Mouse (Mus musculus): ENCODE results near the gene Mtus2. TPM values are rescaled to one million over a fixed set of nuclear protein-coding genes. Genes with fewer than 3 reads are reported as not detected.
A peak's percentile ranks its signal among the peaks of the same experiment; 100 is the strongest.
"Not testable (repeated sequence)": the region's sequence is repeated elsewhere in the genome, so short reads cannot be mapped to it uniquely, and the experiment has no call there.

Mtus2 gene
- polyA plus RNA-seq, 1 experiment from 2014 or later: 27.7 TPM

GRCm38 (mm10) chr5:148159328-148159727 lies 202.2 kb downstream of the Mtus2 start:
- H3K36me3 ChIP-seq (ENCODE audit: control insufficient read depth, insufficient read depth, low read length): no peaks in the 10 kb centered on the region
- no peak overlapping the region for H3K4me3 ChIP-seq (ENCODE audit: low read depth, low read length)
- WGBS: 63% methylated on average over 8 of the region's 8 CpGs
- H3K9ac ChIP-seq (ENCODE audit: low read length): no peak overlapping the region
- no peak overlapping the region for H3K27ac ChIP-seq (ENCODE audit: low read depth)
- no peak overlapping the region for H3K4me2 ChIP-seq (ENCODE audit: low read length)
- H3K4me1 ChIP-seq (replicated peaks; ENCODE audit: control insufficient read depth, insufficient read depth, low read length): no peaks in the 10 kb centered on the region
- ATAC-seq (replicated peaks; ENCODE audit: low FRiP score, low TSS enrichment, low read depth) (no peak), DNase-seq (ENCODE audit: low spot score) (no peak)
- no peaks in the 10 kb centered on the region for H3K27me3 ChIP-seq (replicated peaks; ENCODE audit: control insufficient read depth, insufficient read depth, low read length)
- H3K9me3 ChIP-seq (ENCODE audit: control insufficient read depth, low read length): no peaks in the 10 kb centered on the region

GRCm38 (mm10) chr5:148160529-148161154 lies 203.5 kb downstream of the Mtus2 start:
- Histone ChIP-seq H3K27ac (ENCODE audit: low read depth) (no peak overlapping the region), H3K27me3 (replicated peaks; ENCODE audit: control insufficient read depth, insufficient read depth, low read length) (no peaks in the 10 kb centered on the region), H3K4me3 (ENCODE audit: low read depth, low read length) (no peak overlapping the region), H3K4me2 (ENCODE audit: low read length) (no peak overlapping the region), H3K9me3 (ENCODE audit: control insufficient read depth, low read length) (no peaks in the 10 kb centered on the region), H3K4me1 (replicated peaks; ENCODE audit: control insufficient read depth, insufficient read depth, low read length) (no peaks in the 10 kb centered on the region), H3K36me3 (ENCODE audit: control insufficient read depth, insufficient read depth, low read length) (no peaks in the 10 kb centered on the region), H3K9ac (ENCODE audit: low read length) (no peak overlapping the region)
- 75% methylated on average over 17 of the region's 17 CpGs for WGBS
- no peak for ATAC-seq (replicated peaks; ENCODE audit: low FRiP score, low TSS enrichment, low read depth)
- DNase-seq (ENCODE audit: low spot score): no peak

- ATAC-seq (replicated peaks; ENCODE audit: low FRiP score, low TSS enrichment, low read depth): no peak
Measured at GRCm38 (mm10) chr5:148165111-148165510, 208.0 kb downstream of the Mtus2 start.

DNA sequence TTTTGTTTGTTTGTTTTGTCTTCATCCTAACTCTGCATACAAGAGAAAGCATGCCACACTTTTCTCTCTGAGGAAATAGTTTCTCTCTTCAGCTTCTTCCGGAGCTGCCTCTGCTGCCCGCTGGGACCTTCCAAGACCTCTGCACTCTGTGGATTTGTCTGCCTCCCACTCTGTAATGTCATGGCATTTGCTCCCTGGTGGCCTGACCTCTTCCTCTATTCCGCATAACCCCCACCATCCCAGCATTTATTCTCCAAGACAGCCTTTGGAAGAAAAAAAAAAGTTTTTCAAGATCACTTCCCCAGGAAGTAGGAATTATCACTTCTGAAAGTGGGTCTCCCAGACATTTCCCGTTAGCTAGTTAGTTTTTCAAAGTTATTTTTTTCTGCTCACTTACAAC lies 218.0 kb downstream of the Mtus2 start:
- ATAC-seq (replicated peaks; ENCODE audit: low FRiP score, low TSS enrichment, low read depth) (no peak), DNase-seq (ENCODE audit: low spot score) (no peak)
- WGBS: 51% methylated on average over 4 of the region's 4 CpGs
- no peaks in the 10 kb centered on the region for H3K36me3 ChIP-seq (ENCODE audit: control insufficient read depth, insufficient read depth, low read length)
- H3K4me2 ChIP-seq (ENCODE audit: low read length): no peak overlapping the region
- H3K9ac ChIP-seq (ENCODE audit: low read length): no peak overlapping the region
- peaks cover 4% of the 10 kb centered on the region; the same call in 1 of the 2 replicates for H3K9me3 ChIP-seq (ENCODE audit: control insufficient read depth, low read length)
- no peak overlapping the region for H3K27ac ChIP-seq (ENCODE audit: low read depth)
- no peak overlapping the region for H3K4me3 ChIP-seq (ENCODE audit: low read depth, low read length)
- H3K4me1 ChIP-seq (replicated peaks; ENCODE audit: control insufficient read depth, insufficient read depth, low read length): no peaks in the 10 kb centered on the region
- H3K27me3 ChIP-seq (replicated peaks; ENCODE audit: control insufficient read depth, insufficient read depth, low read length): no peaks in the 10 kb centered on the region

More at GRCm38 (mm10) chr5:148165111-148165510, 208.0 kb downstream of the Mtus2 start:
- Histone ChIP-seq H3K4me1 (replicated peaks; ENCODE audit: control insufficient read depth, insufficient read depth, low read length) (no peaks in the 10 kb centered on the region), H3K9me3 (ENCODE audit: control insufficient read depth, low read length) (no peaks in the 10 kb centered on the region), H3K27ac (ENCODE audit: low read depth) (no peak overlapping the region), H3K9ac (ENCODE audit: low read length) (no peak overlapping the region), H3K27me3 (replicated peaks; ENCODE audit: control insufficient read depth, insufficient read depth, low read length) (no peaks in the 10 kb centered on the region), H3K4me2 (ENCODE audit: low read length) (no peak overlapping the region), H3K36me3 (ENCODE audit: control insufficient read depth, insufficient read depth, low read length) (no peaks in the 10 kb centered on the region), H3K4me3 (ENCODE audit: low read depth, low read length) (no peak overlapping the region)
- 84% methylated on average over 1 of the region's 1 CpGs for WGBS
- no peak for DNase-seq (ENCODE audit: low spot score)

GRCm38 (mm10) chr5:148175742-148176426 lies 218.8 kb downstream of the Mtus2 start:
- 73% methylated on average over 4 of the region's 4 CpGs for WGBS
- no peak for ATAC-seq (replicated peaks; ENCODE audit: low FRiP score, low TSS enrichment, low read depth)
- no peak overlapping the region for H3K27ac ChIP-seq (ENCODE audit: low read depth)
- H3K4me1 ChIP-seq (replicated peaks; ENCODE audit: control insufficient read depth, insufficient read depth, low read length): no peaks in the 10 kb centered on the region; the same call in 1 of the 2 replicates
- H3K9ac ChIP-seq (ENCODE audit: low read length): no peak overlapping the region
- H3K9me3 ChIP-seq (ENCODE audit: control insufficient read depth, low read length): peaks cover 4% of the 10 kb centered on the region; the same call in 1 of the 2 replicates
- no peak overlapping the region for H3K4me2 ChIP-seq (ENCODE audit: low read length)
- no peak overlapping the region for H3K4me3 ChIP-seq (ENCODE audit: low read depth, low read length)
- H3K36me3 ChIP-seq (ENCODE audit: control insufficient read depth, insufficient read depth, low read length): no peaks in the 10 kb centered on the region
- no peak for DNase-seq (ENCODE audit: low spot score)
- H3K27me3 ChIP-seq (replicated peaks; ENCODE audit: control insufficient read depth, insufficient read depth, low read length): no peaks in the 10 kb centered on the region

GRCm38 (mm10) chr5:148176539-148176938 lies 219.4 kb downstream of the Mtus2 start:
- H3K27me3 ChIP-seq (replicated peaks; ENCODE audit: control insufficient read depth, insufficient read depth, low read length); DNase-seq (ENCODE audit: low spot score); H3K9ac ChIP-seq (ENCODE audit: low read length); H3K4me3 ChIP-seq (ENCODE audit: low read depth, low read length); H3K36me3 ChIP-seq (ENCODE audit: control insufficient read depth, insufficient read depth, low read length); ATAC-seq (replicated peaks; ENCODE audit: low FRiP score, low TSS enrichment, low read depth); H3K4me2 ChIP-seq (ENCODE audit: low read length); H3K27ac ChIP-seq (ENCODE audit: low read depth); H3K4me1 ChIP-seq (replicated peaks; ENCODE audit: control insufficient read depth, insufficient read depth, low read length); H3K9me3 ChIP-seq (ENCODE audit: control insufficient read depth, low read length): not testable (repeated sequence)
- 92% methylated on average over 8 of the region's 8 CpGs for whole genome bisulfite sequencing

DNA sequence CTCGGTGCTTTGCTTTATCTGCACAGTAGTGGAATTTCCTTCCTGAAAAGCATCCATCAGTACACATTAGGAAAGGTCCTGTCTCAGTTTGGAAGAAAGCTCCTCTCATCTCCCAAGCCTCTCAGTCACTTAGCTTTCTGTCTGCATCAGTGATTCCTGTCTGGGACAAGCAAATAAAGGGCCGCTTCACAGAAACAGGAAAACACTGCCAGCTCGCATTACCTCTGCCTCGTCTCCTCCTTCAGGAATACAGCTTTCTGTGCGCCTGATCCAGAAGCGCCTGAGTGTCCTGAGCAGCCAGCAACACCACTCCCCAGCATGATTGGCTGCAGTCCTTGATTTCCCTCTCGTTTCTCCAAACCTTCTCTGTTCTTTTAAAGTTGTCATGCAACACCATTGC lies 222.1 kb downstream of the Mtus2 start:
- peaks cover 4% of the 10 kb centered on the region; the same call in 1 of the 2 replicates for H3K9me3 ChIP-seq (ENCODE audit: control insufficient read depth, low read length)
- H3K36me3 ChIP-seq (ENCODE audit: control insufficient read depth, insufficient read depth, low read length): no peaks in the 10 kb centered on the region
- H3K4me3 ChIP-seq (ENCODE audit: low read depth, low read length): no peak overlapping the region
- WGBS: 84% methylated on average over 7 of the region's 7 CpGs
- H3K4me2 ChIP-seq (ENCODE audit: low read length): no peak overlapping the region
- ATAC-seq (replicated peaks; ENCODE audit: low FRiP score, low TSS enrichment, low read depth) (no peak), DNase-seq (ENCODE audit: low spot score) (no peak)
- H3K9ac ChIP-seq (ENCODE audit: low read length): no peak overlapping the region
- no peak overlapping the region for H3K27ac ChIP-seq (ENCODE audit: low read depth)
- no peaks in the 10 kb centered on the region for H3K27me3 ChIP-seq (replicated peaks; ENCODE audit: control insufficient read depth, insufficient read depth, low read length)
- no peaks in the 10 kb centered on the region; the same call in 1 of the 2 replicates for H3K4me1 ChIP-seq (replicated peaks; ENCODE audit: control insufficient read depth, insufficient read depth, low read length)

DNA sequence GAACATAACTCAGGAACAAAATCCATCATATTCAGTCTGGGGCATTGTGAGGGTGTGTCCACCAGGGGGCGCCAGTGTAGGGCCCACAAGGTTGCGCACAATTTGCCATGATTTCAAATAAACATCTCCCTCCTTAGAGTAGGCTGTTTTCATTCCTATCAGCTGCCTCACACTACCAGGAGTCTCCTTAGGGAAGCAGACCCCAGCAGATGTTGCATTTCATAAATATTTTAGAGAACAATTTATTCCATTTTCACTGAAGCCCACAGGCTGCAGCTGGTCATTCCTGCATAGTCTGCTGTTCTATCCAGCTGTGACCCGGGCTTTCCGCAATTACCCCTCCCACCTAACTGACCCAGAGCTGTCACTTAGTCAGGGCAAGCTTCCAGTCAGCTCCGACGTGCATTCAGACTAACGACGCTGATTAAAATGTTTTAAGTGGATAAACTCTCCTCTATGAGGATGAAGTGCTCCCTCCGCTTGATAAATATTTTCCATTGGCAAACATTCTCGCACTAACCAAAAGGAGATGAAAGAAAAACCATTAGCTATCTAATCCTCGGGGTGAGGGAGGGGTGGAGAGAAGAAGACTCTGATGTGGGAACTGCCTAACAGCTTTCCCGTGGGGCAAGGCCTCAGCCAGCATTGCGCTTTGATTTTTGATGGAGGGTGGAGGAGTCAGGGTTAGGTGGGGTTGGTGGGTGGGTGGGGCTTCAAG lies 223.6 kb downstream of the Mtus2 start:
- DNase-seq (ENCODE audit: low spot score) (peak; percentile 70), ATAC-seq (replicated peaks; ENCODE audit: low FRiP score, low TSS enrichment, low read depth) (peak; percentile 62; the same call in 1 of the 2 replicates)
- 9% methylated on average over 13 of the region's 13 CpGs for WGBS
- Histone ChIP-seq H3K4me2 (ENCODE audit: low read length) (no peak overlapping the region), H3K4me3 (ENCODE audit: low read depth, low read length) (no peak overlapping the region), H3K4me1 (replicated peaks; ENCODE audit: control insufficient read depth, insufficient read depth, low read length) (no peaks in the 10 kb centered on the region; the same call in 1 of the 2 replicates), H3K27ac (ENCODE audit: low read depth) (no peak overlapping the region; the same call in 1 of the 2 replicates), H3K36me3 (ENCODE audit: control insufficient read depth, insufficient read depth, low read length) (no peaks in the 10 kb centered on the region), H3K27me3 (replicated peaks; ENCODE audit: control insufficient read depth, insufficient read depth, low read length) (no peaks in the 10 kb centered on the region), H3K9me3 (ENCODE audit: control insufficient read depth, low read length) (peaks cover 8% of the 10 kb centered on the region), H3K9ac (ENCODE audit: low read length) (no peak overlapping the region)

All from intestine, embryonic 14.5 days (tissue).